Mouse (Mus musculus): ENCODE results near the gene Wnt5b. TPM values are rescaled to one million over a fixed set of nuclear protein-coding genes. Genes with fewer than 3 reads are reported as not detected.

The Wnt5b gene
- total RNA-seq, 2 experiments from 2014 or later, result 4.7 to 4.9 TPM

- no peak for DNase-seq
- intact Hi-C loops (cut with DNase I), result loop anchor here (5.0 to 10.0 kb wide), 4 partner anchors 280 to 547 kb away; partner anchors contain the start of gene Wnk1
Measured at GRCm38 (mm10) chr6:119487619-119488018, 56.5 kb downstream of the Wnt5b start.

GRCm38 (mm10) chr6:119487085-119487458 is 57.1 kb downstream of the Wnt5b start:
- intact Hi-C loops (cut with DNase I), result loop anchor here (5.0 to 10.0 kb wide), 4 partner anchors 280 to 548 kb away; partner anchors contain the start of gene Wnk1

DNA sequence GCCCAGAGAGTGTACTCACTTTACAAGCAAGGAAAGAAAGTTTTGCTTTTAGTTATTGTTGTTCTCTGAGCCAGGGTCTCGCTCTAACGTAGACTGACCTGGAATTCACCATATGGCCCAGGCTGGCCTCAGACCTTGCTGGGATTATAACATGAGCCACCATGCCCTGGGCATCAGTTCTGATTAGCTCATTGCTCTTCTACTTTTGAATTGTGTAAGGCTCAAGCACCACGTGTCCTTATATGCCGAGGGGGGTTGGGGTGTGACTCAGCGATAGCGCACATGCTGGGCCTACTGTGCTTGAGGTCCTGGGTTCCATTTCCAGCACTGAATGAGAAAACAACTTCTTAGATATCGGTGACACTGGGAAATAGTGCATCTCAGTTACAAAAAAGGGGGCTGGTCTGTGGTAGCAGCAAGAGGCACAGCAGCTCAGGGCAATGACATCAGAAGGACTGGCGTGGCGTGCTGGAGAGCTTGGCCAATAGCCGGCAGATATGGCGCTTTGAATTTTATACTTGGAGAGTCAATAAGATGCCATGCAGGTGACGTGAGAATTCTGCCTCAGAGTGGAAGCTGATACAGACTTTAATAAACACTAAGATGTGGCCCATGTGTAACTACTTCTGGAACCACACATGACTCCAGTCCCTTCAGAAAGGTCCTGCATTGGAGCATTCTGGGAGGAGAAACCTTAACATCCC is 57.6 kb downstream of the Wnt5b start:
- DNase-seq, result no peak
- intact Hi-C loops (cut with DNase I), result loop anchor here (5.0 to 10.0 kb wide), 4 partner anchors 281 to 548 kb away; partner anchors contain the start of gene Wnk1

More at GRCm38 (mm10) chr6:119487085-119487458, 57.1 kb downstream of the Wnt5b start:
- DNase-seq, result no peak

DNA sequence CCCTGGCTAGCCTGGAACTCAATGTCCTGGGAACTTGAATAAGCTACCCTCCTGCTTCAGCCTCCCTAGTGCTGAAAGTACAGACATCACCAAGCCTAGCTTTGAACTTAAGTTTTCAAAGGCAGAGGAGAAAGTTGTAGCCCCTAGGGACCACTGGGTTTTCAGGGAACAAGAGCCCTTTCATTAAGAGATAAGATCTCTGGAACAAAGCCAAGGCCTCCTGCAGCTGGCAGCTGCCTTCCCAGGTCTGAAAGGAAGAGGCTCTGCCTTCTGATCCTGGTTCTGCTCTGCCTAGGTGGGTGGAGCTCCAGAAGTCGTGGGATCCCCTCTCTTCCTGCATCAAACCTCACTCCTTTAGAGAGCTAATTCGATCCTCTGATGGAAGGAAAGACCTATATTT is 58.7 kb downstream of the Wnt5b start:
- no peak for DNase-seq
- intact Hi-C loops (cut with DNase I), result loop anchor here (5.0 to 10.0 kb wide), 4 partner anchors 282 to 549 kb away; partner anchors contain the start of gene Wnk1

DNA sequence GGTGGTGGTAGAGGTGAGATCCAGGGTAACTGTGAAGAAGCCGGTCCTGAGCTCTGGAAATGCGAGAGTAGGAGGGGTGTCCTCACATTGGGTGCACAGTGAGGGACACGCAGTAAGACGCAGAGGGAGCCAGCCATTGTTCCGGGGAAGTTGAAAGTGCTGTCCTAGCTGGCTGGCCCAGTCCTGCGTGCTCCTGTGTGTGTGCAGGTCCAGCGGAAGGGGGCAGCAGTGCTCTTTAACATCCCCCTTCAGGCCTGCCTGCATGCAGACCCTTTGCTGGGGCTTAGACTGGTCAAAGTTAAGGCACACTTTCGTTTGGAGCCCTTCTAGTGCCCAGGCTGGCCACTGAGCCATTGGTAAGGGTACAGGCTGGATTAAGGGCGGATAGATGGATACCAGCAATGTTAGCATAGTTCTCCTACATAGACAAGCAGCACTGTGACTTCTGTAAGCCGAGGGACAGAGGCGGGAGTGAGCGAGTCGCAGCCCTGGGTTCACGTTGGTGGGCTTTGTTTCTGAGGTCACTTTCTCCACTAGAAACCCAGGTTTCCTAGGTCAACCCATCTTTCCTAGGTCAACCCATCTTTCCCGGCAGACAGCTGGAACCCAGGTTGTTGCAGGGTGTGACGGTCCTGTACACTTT is 61.1 kb downstream of the Wnt5b start:
- DNase-seq, result peak; percentile 67
- intact Hi-C loops (cut with DNase I), result loop anchor here (5.0 to 10.0 kb wide), 2 partner anchors 552 to 714 kb away; partner anchors contain the start of gene Wnk1

GRCm38 (mm10) chr6:119481741-119482390 is 62.3 kb downstream of the Wnt5b start:
- peak; percentile 18 to 25 for DNase-seq
- intact Hi-C loops (cut with DNase I), result loop anchor here (5.0 to 10.0 kb wide), 2 partner anchors 553 to 715 kb away; partner anchors contain the start of gene Wnk1

DNA sequence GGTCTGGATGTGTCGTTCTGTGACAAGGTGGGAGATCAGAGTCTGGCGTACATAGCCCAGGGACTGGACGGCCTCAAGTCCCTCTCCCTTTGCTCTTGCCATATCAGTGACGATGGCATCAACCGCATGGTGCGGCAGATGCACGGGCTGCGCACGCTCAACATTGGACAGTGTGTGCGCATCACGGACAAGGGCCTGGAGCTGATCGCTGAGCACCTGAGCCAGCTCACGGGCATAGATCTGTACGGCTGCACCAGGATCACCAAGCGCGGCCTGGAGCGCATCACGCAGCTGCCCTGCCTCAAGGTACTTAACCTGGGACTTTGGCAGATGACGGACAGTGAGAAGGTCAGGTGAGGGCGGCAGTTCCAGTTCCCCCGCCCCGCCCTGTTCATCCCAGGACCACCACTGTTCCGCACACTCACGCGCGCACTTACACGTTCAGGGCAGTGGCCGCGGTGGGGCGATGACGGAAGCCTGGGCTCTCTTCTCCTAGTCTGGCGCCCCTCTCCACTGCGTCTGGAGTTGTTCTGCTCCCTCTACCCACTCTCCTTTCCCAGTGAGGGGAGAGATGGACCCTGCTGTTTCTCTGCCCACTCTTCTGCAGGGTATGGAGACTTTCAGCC is 63.3 kb downstream of the Wnt5b start:
- peak; percentile 25 to 34 for DNase-seq
- intact Hi-C loops (cut with DNase I), result loop anchor here (5.0 to 10.0 kb wide), 2 partner anchors 554 to 716 kb away; partner anchors contain the start of gene Wnk1

- peak; percentile 42 to 68 for DNase-seq
- intact Hi-C loops (cut with DNase I), result loop anchor here (5.0 to 10.0 kb wide), 2 partner anchors 555 to 717 kb away; partner anchors contain the start of gene Wnk1
Measured at GRCm38 (mm10) chr6:119479876-119480705, 64.1 kb downstream of the Wnt5b start.

DNA sequence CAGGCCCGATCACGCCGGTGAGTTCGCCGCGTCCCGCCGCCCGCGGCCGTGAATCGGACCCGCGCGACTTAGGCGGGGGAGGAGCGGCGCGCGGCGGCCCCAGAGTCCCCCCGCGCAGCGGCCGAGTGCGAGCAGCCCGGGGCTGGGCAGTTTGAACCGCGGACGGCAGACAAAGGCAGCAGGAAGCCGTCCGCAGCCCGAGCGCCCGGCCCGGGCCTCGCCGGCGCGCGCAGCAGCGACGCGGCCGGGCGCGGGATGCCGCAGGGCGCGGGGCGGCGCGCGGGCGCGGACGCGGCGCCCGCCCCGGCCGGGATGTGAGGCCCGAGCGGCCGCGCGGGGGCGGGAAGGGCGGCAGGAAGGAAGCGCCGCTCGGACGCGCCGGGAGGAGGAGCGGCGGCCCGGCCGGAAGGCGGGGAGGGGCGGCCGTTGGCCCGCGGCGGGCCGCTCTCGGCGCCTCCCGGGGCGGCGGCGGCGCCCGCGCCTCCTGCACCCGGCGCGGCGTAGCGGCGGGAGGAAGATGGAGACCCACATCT is 64.7 kb downstream of the Wnt5b start, which contains the start of gene Fbxl14:
Gene Fbxl14, plus strand, starts transcription at position 326 of the 533 bp plus-strand sequence.
- peak; percentile 74 to 83 for DNase-seq
- intact Hi-C loops (cut with DNase I), result no loop called here

DNA sequence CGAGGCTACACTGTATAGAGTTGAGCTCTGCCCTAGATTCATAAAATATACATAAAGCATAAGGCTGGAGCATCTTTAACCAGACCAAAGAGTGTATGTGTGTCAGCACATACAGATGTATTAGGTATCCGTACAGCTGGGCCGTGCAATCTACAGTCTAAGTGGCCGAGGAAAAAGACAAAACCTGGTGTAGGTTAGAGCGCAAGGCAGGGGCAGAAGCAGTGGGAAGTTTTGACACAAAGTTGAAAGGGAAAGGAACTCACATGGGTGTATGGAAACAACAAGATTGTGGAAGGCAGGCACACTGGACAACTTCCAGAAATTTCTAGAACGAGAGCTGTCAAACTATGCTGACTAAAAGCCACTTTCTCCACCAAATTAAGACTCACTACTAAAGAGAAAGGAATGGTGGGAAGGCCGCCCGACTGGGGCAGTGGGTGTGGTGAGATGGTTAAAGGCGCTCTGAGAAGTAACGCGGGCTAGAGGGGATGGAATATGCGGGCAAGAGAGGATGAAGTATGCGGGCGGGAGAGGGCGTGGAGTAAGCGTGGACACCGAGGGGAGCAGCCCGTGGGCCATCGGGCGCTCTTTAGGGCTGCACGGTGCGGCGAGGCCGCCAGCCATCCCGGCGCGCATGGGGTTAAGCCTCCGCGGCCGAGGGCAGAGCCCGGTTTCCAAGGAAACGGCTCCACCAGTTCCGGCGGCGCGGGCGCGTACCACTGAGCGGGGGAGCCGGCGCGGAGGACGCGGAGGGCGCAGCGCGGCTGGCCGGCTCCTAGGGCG is 65.4 kb downstream of the Wnt5b start:
- intact Hi-C loops (cut with DNase I), result no loop called here
- DNase-seq, result peak; percentile 88 to 90

- DNase-seq, result no peak
- intact Hi-C loops (cut with DNase I), result no loop called here
Measured at GRCm38 (mm10) chr6:119477686-119478310, 66.3 kb downstream of the Wnt5b start.

- no peak for DNase-seq
- intact Hi-C loops (cut with DNase I), result no loop called here
Measured at GRCm38 (mm10) chr6:119475988-119476387, 68.2 kb downstream of the Wnt5b start.

- intact Hi-C loops (cut with DNase I), result loop anchor here (2.0 kb wide), 1 partner anchor 29 kb away; no protein-coding TSS in a partner anchor
Measured at GRCm38 (mm10) chr6:119473992-119474391, 70.2 kb downstream of the Wnt5b start.

DNA sequence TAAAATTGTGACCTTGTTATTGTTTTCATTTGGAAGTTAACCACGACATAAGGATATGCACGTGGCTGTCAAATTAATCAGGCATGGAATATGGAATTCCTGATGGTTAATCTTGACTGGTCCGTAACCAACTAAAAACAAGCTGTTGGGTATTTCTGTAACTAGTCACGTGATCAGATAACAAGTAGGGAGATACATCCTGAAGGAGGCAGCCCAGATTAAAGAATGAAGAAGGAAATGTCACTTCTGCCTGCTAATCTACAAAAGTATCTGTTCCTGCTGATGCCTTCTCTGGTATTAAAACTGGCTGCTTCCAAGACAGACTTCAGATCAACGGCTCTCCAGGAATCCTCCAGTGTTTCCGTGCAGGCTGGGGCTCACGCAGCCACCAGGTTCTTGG is 70.7 kb downstream of the Wnt5b start:
- intact Hi-C loops (cut with DNase I), result loop anchor here (2.0 kb wide), 1 partner anchor 29 kb away; no protein-coding TSS in a partner anchor
- no peak for DNase-seq

More at GRCm38 (mm10) chr6:119473992-119474391, 70.2 kb downstream of the Wnt5b start:
- no peak for DNase-seq

- no peak for DNase-seq
- intact Hi-C loops (cut with DNase I), result loop anchor here (2.0 kb wide), 1 partner anchor 28 kb away; no protein-coding TSS in a partner anchor
Measured at GRCm38 (mm10) chr6:119472705-119473104, 71.4 kb downstream of the Wnt5b start.

DNA sequence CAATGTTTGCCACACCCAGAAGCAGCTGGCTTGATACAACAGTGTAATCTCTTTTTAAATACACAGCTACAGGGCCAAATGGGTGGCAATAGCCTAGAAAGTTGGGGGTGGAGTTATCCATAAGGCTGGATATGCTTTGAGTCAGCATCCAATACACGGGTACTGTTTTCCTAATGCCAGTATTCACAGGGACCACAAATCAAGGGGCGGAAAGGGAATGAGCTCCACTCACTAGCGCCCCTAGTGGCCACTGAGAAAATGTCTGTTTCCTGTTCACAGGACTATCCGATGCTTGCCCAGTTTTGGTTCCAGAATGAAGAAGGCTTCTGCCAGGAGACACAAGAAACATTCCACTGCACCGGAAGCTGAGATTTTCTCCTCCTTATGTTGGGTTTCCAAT is 72.0 kb downstream of the Wnt5b start:
- intact Hi-C loops (cut with DNase I), result loop anchor here (2.0 kb wide), 1 partner anchor 27 kb away; no protein-coding TSS in a partner anchor
- peak; percentile 63 to 81 for DNase-seq

- DNase-seq, result no peak
- intact Hi-C loops (cut with DNase I), result no loop called here
Measured at GRCm38 (mm10) chr6:119470777-119471176, 73.4 kb downstream of the Wnt5b start.

DNA sequence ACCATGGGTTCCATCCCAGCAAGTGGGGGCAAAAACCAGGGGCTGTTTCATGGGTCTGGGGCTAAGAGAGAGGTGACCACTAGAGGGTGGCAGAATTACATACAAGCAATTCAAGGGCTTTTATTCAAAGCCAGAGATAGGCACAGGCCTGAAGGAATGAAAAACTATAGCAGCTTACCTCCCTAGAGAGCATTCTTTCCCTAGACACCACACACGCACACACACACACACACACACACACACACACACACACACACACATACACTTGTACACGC is 76.4 kb downstream of the Wnt5b start:
- intact Hi-C loops (cut with DNase I), result no loop called here
- DNase-seq, result no peak

Measured in heart, postnatal 14 days (tissue).